Mouse (Mus musculus) adrenal gland (tissue): Measurements from ENCODE around the gene Cyp1a2.

ENCODE experiments used
- intact Hi-C: fragments of 180-260 bp; cut with DNase I; formaldehyde crosslinking; loops from one replicate; pipeline ENCODE4 v1.15.1; 2025

The Cyp1a2 gene

GRCm38 (mm10) chr9:57650130-57650785, 33.2 kb downstream of the Cyp1a2 start:
- intact Hi-C loops: loop anchor here (5.0 kb wide), 2 partner anchors 33 to 113 kb away; partner anchors contain the start of gene Fam219b

- intact Hi-C loops: no loop called here
These were observed 36.0 kb downstream of the Cyp1a2 start for GRCm38 (mm10) chr9:57647286-57648108.

- intact Hi-C loops: no loop called here
These were observed 36.9 kb downstream of the Cyp1a2 start for GRCm38 (mm10) chr9:57646551-57647103.

- intact Hi-C loops: no loop called here
These were observed 38.3 kb downstream of the Cyp1a2 start for GRCm38 (mm10) chr9:57644944-57645893.

GRCm38 (mm10) chr9:57644442-57644943, 39.0 kb downstream of the Cyp1a2 start:
- intact Hi-C loops: no loop called here

GRCm38 (mm10) chr9:57643856-57644180, 39.7 kb downstream of the Cyp1a2 start:
- intact Hi-C loops: no loop called here

GRCm38 (mm10) chr9:57643169-57643855, 40.2 kb downstream of the Cyp1a2 start:
- intact Hi-C loops: no loop called here

- intact Hi-C loops: no loop called here
These were observed 41.5 kb downstream of the Cyp1a2 start for GRCm38 (mm10) chr9:57641775-57642550.

- intact Hi-C loops: no loop called here
These were observed 42.5 kb downstream of the Cyp1a2 start for GRCm38 (mm10) chr9:57641022-57641421.

- intact Hi-C loops: no loop called here
These were observed 43.1 kb downstream of the Cyp1a2 start for GRCm38 (mm10) chr9:57640384-57640783.

- intact Hi-C loops: no loop called here
These were observed 43.7 kb downstream of the Cyp1a2 start for GRCm38 (mm10) chr9:57639661-57640328.

GRCm38 (mm10) chr9:57638651-57639459, 44.6 kb downstream of the Cyp1a2 start:
- intact Hi-C loops: no loop called here

GRCm38 (mm10) chr9:57637741-57638322, 45.7 kb downstream of the Cyp1a2 start:
- intact Hi-C loops: no loop called here

GRCm38 (mm10) chr9:57637272-57637671, 46.2 kb downstream of the Cyp1a2 start:
- intact Hi-C loops: no loop called here

GRCm38 (mm10) chr9:57633481-57634024, 50.0 kb downstream of the Cyp1a2 start:
- intact Hi-C loops: no loop called here

- intact Hi-C loops: loop anchor here (1.0 kb wide), 1 partner anchor 26 kb away; no protein-coding TSS in a partner anchor
These were observed 54.2 kb downstream of the Cyp1a2 start for GRCm38 (mm10) chr9:57629118-57629874.

GRCm38 (mm10) chr9:57628717-57629116, 54.8 kb downstream of the Cyp1a2 start:
- intact Hi-C loops: loop anchor here (1.0 kb wide), 1 partner anchor 27 kb away; no protein-coding TSS in a partner anchor
